ENCODE assay signal across 8 mouse cellular contexts in the genomic region with DNA sequence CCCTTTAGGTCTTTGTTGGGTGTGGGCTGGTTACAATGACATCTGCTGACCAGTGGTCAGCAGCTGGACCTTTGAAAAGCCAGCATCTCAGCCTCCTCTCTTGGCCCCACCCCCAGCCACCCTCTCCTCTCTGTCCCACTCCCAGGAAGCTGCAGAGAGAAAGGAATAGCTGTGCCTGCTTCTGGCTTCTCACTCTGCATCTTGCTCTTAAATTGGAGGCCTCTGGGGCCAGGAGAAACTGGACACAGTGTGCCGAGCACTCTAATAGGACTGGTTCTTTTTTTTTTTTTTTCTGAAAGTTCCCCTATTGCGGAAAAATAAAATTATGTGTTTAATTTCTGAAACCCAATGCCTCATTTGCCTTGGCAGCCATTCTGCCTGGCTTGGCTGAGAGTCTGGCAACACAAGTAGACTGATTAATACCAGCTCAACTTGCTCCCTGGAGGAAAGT. TPM values are rescaled to one million over a fixed set of nuclear protein-coding genes. Genes with fewer than 3 reads are reported as not detected.
DNase-seq lines count a peak whose midpoint lies in the region; ATAC-seq lines count a peak whose summit lies in the region.

No protein-coding gene starts in this region.

- no peak overlapping the region for H3K4me2 ChIP-seq in midbrain, embryonic 14.5 days (ENCODE audit: low read length)
- H3K4me2 ChIP-seq in intestine, embryonic 15.5 days (replicated peaks), result peak overlapping the region; percentile 56; the same call in 1 of the 2 replicates
- no peak overlapping the region for H3K4me2 ChIP-seq in midbrain, embryonic 13.5 days (replicated peaks)

- H3K27me3 ChIP-seq in midbrain, embryonic 10.5 days (ENCODE audit: low read depth, poor library complexity, severe bottlenecking), result peaks cover 10% of the 10 kb centered on the region; the same call in 1 of the 2 replicates
- H3K27me3 ChIP-seq in midbrain, embryonic 14.5 days (ENCODE audit: control insufficient read depth, insufficient read depth, low read length), result no peaks in the 10 kb centered on the region
- no peaks in the 10 kb centered on the region for H3K27me3 ChIP-seq in intestine, embryonic 15.5 days (replicated peaks)
- peaks cover 18% of the 10 kb centered on the region for H3K27me3 ChIP-seq in midbrain, embryonic 13.5 days

- H3K4me3 ChIP-seq in midbrain, embryonic 10.5 days, result no peak overlapping the region
- no peak overlapping the region for H3K4me3 ChIP-seq in midbrain, embryonic 14.5 days (replicated peaks; ENCODE audit: low read depth, low read length)
- no peak overlapping the region for H3K4me3 ChIP-seq in intestine, embryonic 15.5 days (replicated peaks)
- H3K4me3 ChIP-seq in midbrain, embryonic 13.5 days (replicated peaks), result no peak overlapping the region

- ATAC-seq in midbrain, embryonic 14.5 days (ENCODE audit: low FRiP score, low TSS enrichment), result no peak
- ATAC-seq in intestine, embryonic 15.5 days, result no peak
- no peak for ATAC-seq in midbrain, embryonic 13.5 days

- peak; percentile 35 for DNase-seq in midbrain, embryonic 10.5 days (ENCODE audit: low spot score)
- DNase-seq in midbrain, embryonic 14.5 days, result no peak
- peak; percentile 99 for DNase-seq in heart, adult 11 months
- DNase-seq in ovary, postnatal 10 days (ENCODE audit: low spot score), result no peak
- DNase-seq in spleen, adult 12 weeks (ENCODE audit: low spot score), result no peak
- no peak for DNase-seq in ovary, postnatal 14 days (ENCODE audit: low spot score)

- no peaks in the 10 kb centered on the region for H3K36me3 ChIP-seq in midbrain, embryonic 10.5 days
- no peaks in the 10 kb centered on the region for H3K36me3 ChIP-seq in midbrain, embryonic 14.5 days (ENCODE audit: control insufficient read depth, insufficient read depth, low read length)
- H3K36me3 ChIP-seq in intestine, embryonic 15.5 days, result no peaks in the 10 kb centered on the region
- H3K36me3 ChIP-seq in midbrain, embryonic 13.5 days, result no peaks in the 10 kb centered on the region

- no peak overlapping the region for H3K9ac ChIP-seq in midbrain, embryonic 14.5 days (replicated peaks; ENCODE audit: low read length)
- H3K9ac ChIP-seq in intestine, embryonic 15.5 days, result no peak overlapping the region
- no peak overlapping the region for H3K9ac ChIP-seq in midbrain, embryonic 13.5 days (replicated peaks)

- 25% methylated on average over 2 of the region's 2 CpGs for WGBS in midbrain, embryonic 10.5 days
- 39% methylated on average over 2 of the region's 2 CpGs for WGBS in midbrain, embryonic 14.5 days
- 31% methylated on average over 2 of the region's 2 CpGs for WGBS in intestine, embryonic 15.5 days
- whole genome bisulfite sequencing in midbrain, embryonic 13.5 days, result 21% methylated on average over 2 of the region's 2 CpGs

- H3K27ac ChIP-seq in midbrain, embryonic 10.5 days (replicated peaks), result peak overlapping the region; percentile 79
- H3K27ac ChIP-seq in midbrain, embryonic 14.5 days (replicated peaks; ENCODE audit: low read depth, low read length), result no peak overlapping the region
- peak overlapping the region; percentile 84 for H3K27ac ChIP-seq in intestine, embryonic 15.5 days
- H3K27ac ChIP-seq in midbrain, embryonic 13.5 days, result 0 out of 2 replicates have a peak overlapping the region, but pooled peaks have one; percentile 8

- H3K9me3 ChIP-seq in midbrain, embryonic 10.5 days (replicated peaks), result no peaks in the 10 kb centered on the region
- H3K9me3 ChIP-seq in midbrain, embryonic 14.5 days (ENCODE audit: control insufficient read depth, low read length), result no peaks in the 10 kb centered on the region
- no peaks in the 10 kb centered on the region for H3K9me3 ChIP-seq in intestine, embryonic 15.5 days
- no peaks in the 10 kb centered on the region for H3K9me3 ChIP-seq in midbrain, embryonic 13.5 days

- H3K4me1 ChIP-seq in midbrain, embryonic 10.5 days, result peaks cover 45% of the 10 kb centered on the region
- no peaks in the 10 kb centered on the region for H3K4me1 ChIP-seq in midbrain, embryonic 14.5 days (ENCODE audit: control insufficient read depth, insufficient read depth, low read length)
- peaks cover 39% of the 10 kb centered on the region for H3K4me1 ChIP-seq in intestine, embryonic 15.5 days (replicated peaks)
- H3K4me1 ChIP-seq in midbrain, embryonic 13.5 days (replicated peaks), result peaks cover 13% of the 10 kb centered on the region

RNA-seq across cellular contexts. Expression of a gene that starts 3.8 kb away (rescaled TPM):
- polyA plus RNA-seq in midbrain, embryonic 10.5 days (2016; fragmentation: Nextera tagmentation; extraction: Ambion mirVana), result 11.1 and 11.2 TPM in 2 replicates
- polyA plus RNA-seq in midbrain, embryonic 14.5 days (2014; fragmentation: Nextera tagmentation; extraction: Ambion mirVana), result 25.1 and 25.6 TPM in 2 replicates
- polyA plus RNA-seq in intestine, embryonic 15.5 days (2015; fragmentation: Nextera tagmentation; extraction: Ambion mirVana), result 16.0 and 16.3 TPM in 2 replicates
- 17.6 and 17.7 TPM in 2 replicates for polyA plus RNA-seq in midbrain, embryonic 13.5 days (2015; fragmentation: Nextera tagmentation; extraction: Ambion mirVana)

RNA-seq across cellular contexts. Expression of a gene that starts 15.7 kb away (rescaled TPM):
- polyA plus RNA-seq in midbrain, embryonic 10.5 days (2016; fragmentation: Nextera tagmentation; extraction: Ambion mirVana), result 64.7 and 71.5 TPM in 2 replicates
- polyA plus RNA-seq in midbrain, embryonic 14.5 days (2014; fragmentation: Nextera tagmentation; extraction: Ambion mirVana), result 59.7 and 84.0 TPM in 2 replicates
- 98.5 and 114 TPM in 2 replicates for polyA plus RNA-seq in intestine, embryonic 15.5 days (2015; fragmentation: Nextera tagmentation; extraction: Ambion mirVana)
- 64.4 and 65.7 TPM in 2 replicates for polyA plus RNA-seq in midbrain, embryonic 13.5 days (2015; fragmentation: Nextera tagmentation; extraction: Ambion mirVana)

RNA-seq across cellular contexts. Expression of a gene that starts 23.4 kb away (rescaled TPM):
- 137 and 143 TPM in 2 replicates for polyA plus RNA-seq in midbrain, embryonic 10.5 days (2016; fragmentation: Nextera tagmentation; extraction: Ambion mirVana)
- 111 and 134 TPM in 2 replicates for polyA plus RNA-seq in midbrain, embryonic 14.5 days (2014; fragmentation: Nextera tagmentation; extraction: Ambion mirVana)
- 135 and 142 TPM in 2 replicates for polyA plus RNA-seq in intestine, embryonic 15.5 days (2015; fragmentation: Nextera tagmentation; extraction: Ambion mirVana)
- polyA plus RNA-seq in midbrain, embryonic 13.5 days (2015; fragmentation: Nextera tagmentation; extraction: Ambion mirVana), result 110 and 111 TPM in 2 replicates

RNA-seq across cellular contexts. Expression of a gene that starts 30.3 kb away (rescaled TPM):
- polyA plus RNA-seq in midbrain, embryonic 10.5 days (2016; fragmentation: Nextera tagmentation; extraction: Ambion mirVana), result 5.4 and 8.0 TPM in 2 replicates
- 4.3 and 5.3 TPM in 2 replicates for polyA plus RNA-seq in midbrain, embryonic 14.5 days (2014; fragmentation: Nextera tagmentation; extraction: Ambion mirVana)
- 12.3 and 12.7 TPM in 2 replicates for polyA plus RNA-seq in intestine, embryonic 15.5 days (2015; fragmentation: Nextera tagmentation; extraction: Ambion mirVana)
- 7.2 and 7.5 TPM in 2 replicates for polyA plus RNA-seq in midbrain, embryonic 13.5 days (2015; fragmentation: Nextera tagmentation; extraction: Ambion mirVana)

RNA-seq across cellular contexts. Expression of a gene that starts 48.7 kb away (rescaled TPM):
- 1.6 and 1.8 TPM in 2 replicates for polyA plus RNA-seq in midbrain, embryonic 10.5 days (2016; fragmentation: Nextera tagmentation; extraction: Ambion mirVana)
- polyA plus RNA-seq in midbrain, embryonic 14.5 days (2014; fragmentation: Nextera tagmentation; extraction: Ambion mirVana), result 0.38 and 0.55 TPM in 2 replicates
- polyA plus RNA-seq in intestine, embryonic 15.5 days (2015; fragmentation: Nextera tagmentation; extraction: Ambion mirVana), result 0.72 and 1.1 TPM in 2 replicates
- polyA plus RNA-seq in midbrain, embryonic 13.5 days (2015; fragmentation: Nextera tagmentation; extraction: Ambion mirVana), result 1.2 and 1.3 TPM in 2 replicates

Comparison
In these comparisons a context has a peak if more than half of its experiments do, and no peak if none do; other contexts are left out.
1. DNase-seq: peak in midbrain, embryonic 10.5 days (single experiment) and heart, adult 11 months (single experiment); none in midbrain, embryonic 14.5 days (single experiment), ovary, postnatal 10 days (single experiment), spleen, adult 12 weeks (single experiment) and ovary, postnatal 14 days (single experiment).